ENCODE assay signal across 8 mouse cellular contexts in the genomic region with DNA sequence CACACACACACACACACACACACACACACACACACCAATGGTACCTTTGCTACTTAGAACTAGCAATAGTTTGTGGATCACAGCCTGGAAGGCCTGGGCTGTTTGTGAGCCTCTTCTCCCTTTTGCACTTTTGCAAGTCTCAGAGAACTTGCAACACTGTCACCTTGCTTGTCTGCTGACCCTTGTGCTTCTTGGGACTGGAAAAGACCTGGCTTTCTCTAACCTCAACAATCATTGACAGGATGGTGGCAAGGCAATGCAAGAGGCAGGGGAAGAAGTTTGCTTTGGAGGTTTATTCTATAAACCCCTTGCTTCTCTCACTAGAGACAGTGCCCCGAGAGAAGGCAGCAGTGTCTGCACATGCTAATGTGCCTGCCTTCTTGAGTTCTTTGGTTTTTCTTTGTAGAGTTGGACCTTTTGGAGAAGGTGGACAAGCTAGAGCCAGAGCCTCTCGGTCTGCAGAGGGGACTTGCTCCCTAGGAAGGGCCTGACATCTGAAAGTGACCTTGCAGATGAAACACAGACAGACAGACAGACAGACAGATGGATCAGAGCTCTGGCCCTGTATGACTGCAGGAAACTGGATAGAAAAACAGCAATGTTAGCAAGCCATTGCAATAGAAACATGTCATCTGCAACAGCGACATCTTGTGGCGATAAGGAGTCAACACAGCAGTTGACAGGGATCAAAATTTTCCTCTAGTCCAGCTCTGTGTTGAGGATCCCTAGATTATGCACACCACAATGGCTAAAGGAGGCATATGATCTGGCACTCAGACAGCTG.
DNase-seq lines count a peak whose midpoint lies in the region; ATAC-seq and TF ChIP-seq lines count a peak whose summit lies in the region.

No protein-coding gene starts in this region.

- no peak for TF ChIP-seq POLR2A in kidney, adult 2 months (IDR thresholded peaks at IDR 0.05; ENCODE audit: low read depth, low read length)
- no peak for TF ChIP-seq POLR2A in limb, embryonic 14.5 days (IDR thresholded peaks at IDR 0.05; ENCODE audit: borderline replicate concordance, extremely low read depth, insufficient read depth, insufficient read length)

- H3K27ac ChIP-seq in heart, embryonic 16.5 days (ENCODE audit: low read length), result no peak overlapping the region
- H3K27ac ChIP-seq in forebrain, embryonic 13.5 days, result no peak overlapping the region
- H3K27ac ChIP-seq in kidney, adult 2 months (ENCODE audit: insufficient read depth, low read depth, low read length), result 0 out of 2 replicates have a peak overlapping the region, but pooled peaks have one; percentile 28
- H3K27ac ChIP-seq in limb, embryonic 14.5 days (replicated peaks; ENCODE audit: low read depth, low read length), result no peak overlapping the region
- H3K27ac ChIP-seq in neural tube, embryonic 12.5 days, result no peak overlapping the region

- H3K36me3 ChIP-seq in heart, embryonic 16.5 days (ENCODE audit: control insufficient read depth, insufficient read depth), result no peaks in the 10 kb centered on the region
- no peaks in the 10 kb centered on the region for H3K36me3 ChIP-seq in forebrain, embryonic 13.5 days (ENCODE audit: poor library complexity, severe bottlenecking)
- H3K36me3 ChIP-seq in kidney, adult 2 months (ENCODE audit: control insufficient read depth, insufficient read depth, low read length), result no peaks in the 10 kb centered on the region
- no peaks in the 10 kb centered on the region for H3K36me3 ChIP-seq in limb, embryonic 14.5 days (ENCODE audit: control insufficient read depth, insufficient read depth, low read length)
- no peaks in the 10 kb centered on the region for H3K36me3 ChIP-seq in neural tube, embryonic 12.5 days

- no peak for DNase-seq in heart, adult 8-10 months (ENCODE audit: low spot score)
- DNase-seq in c-Kit-negative CD71-positive TER-119-positive erythroid progenitor cells, embryonic 14.5 days (ENCODE audit: low read depth, low spot score), result peak; percentile 1
- peak; percentile 80 for DNase-seq in kidney, adult 2 months
- DNase-seq in limb, embryonic 14.5 days (ENCODE audit: low spot score), result peak; percentile 75

- H3K27me3 ChIP-seq in heart, embryonic 16.5 days (ENCODE audit: control insufficient read depth, insufficient read depth, low read length), result no peaks in the 10 kb centered on the region
- no peaks in the 10 kb centered on the region for H3K27me3 ChIP-seq in forebrain, embryonic 13.5 days
- H3K27me3 ChIP-seq in kidney, adult 2 months (replicated peaks; ENCODE audit: control insufficient read depth, insufficient read depth, low read length), result no peaks in the 10 kb centered on the region; the same call in 1 of the 2 replicates
- H3K27me3 ChIP-seq in limb, embryonic 14.5 days (ENCODE audit: control insufficient read depth, insufficient read depth, low read length), result no peaks in the 10 kb centered on the region
- H3K27me3 ChIP-seq in neural tube, embryonic 12.5 days (replicated peaks), result no peaks in the 10 kb centered on the region

- no peak overlapping the region for H3K9ac ChIP-seq in heart, embryonic 16.5 days (ENCODE audit: low read length)
- no peak overlapping the region for H3K9ac ChIP-seq in forebrain, embryonic 13.5 days
- H3K9ac ChIP-seq in limb, embryonic 14.5 days (ENCODE audit: low read depth, low read length, severe bottlenecking), result no peak overlapping the region
- no peak overlapping the region for H3K9ac ChIP-seq in neural tube, embryonic 12.5 days

- WGBS in heart, embryonic 16.5 days, result 28% methylated on average over 4 of the region's 4 CpGs
- WGBS in forebrain, embryonic 13.5 days, result 33% methylated on average over 4 of the region's 4 CpGs
- WGBS in kidney, adult 2 months, result 19% methylated on average over 4 of the region's 4 CpGs
- WGBS in limb, embryonic 14.5 days, result 32% methylated on average over 4 of the region's 4 CpGs
- WGBS in neural tube, embryonic 12.5 days, result 27% methylated on average over 4 of the region's 4 CpGs

- no peak overlapping the region for H3K4me3 ChIP-seq in heart, embryonic 16.5 days (ENCODE audit: low read length)
- no peak overlapping the region for H3K4me3 ChIP-seq in forebrain, embryonic 13.5 days
- no peak overlapping the region for H3K4me3 ChIP-seq in kidney, adult 2 months (ENCODE audit: insufficient read depth, low read depth, low read length)
- no peak overlapping the region for H3K4me3 ChIP-seq in limb, embryonic 14.5 days (replicated peaks; ENCODE audit: low read length)
- H3K4me3 ChIP-seq in neural tube, embryonic 12.5 days, result no peak overlapping the region

- peak; percentile 46 for TF ChIP-seq CTCF in kidney, adult 2 months (conservative IDR thresholded peaks at IDR 0.05; ENCODE audit: insufficient read depth, insufficient read length, low read depth, low read length)

- no peaks in the 10 kb centered on the region for H3K9me3 ChIP-seq in heart, embryonic 16.5 days (replicated peaks; ENCODE audit: control insufficient read depth, low read length)
- no peaks in the 10 kb centered on the region for H3K9me3 ChIP-seq in forebrain, embryonic 13.5 days (replicated peaks)
- H3K9me3 ChIP-seq in limb, embryonic 14.5 days (ENCODE audit: control insufficient read depth, low read length), result no peaks in the 10 kb centered on the region
- no peaks in the 10 kb centered on the region for H3K9me3 ChIP-seq in neural tube, embryonic 12.5 days

- no peak overlapping the region for H3K4me2 ChIP-seq in heart, embryonic 16.5 days (ENCODE audit: low read depth, low read length)
- H3K4me2 ChIP-seq in forebrain, embryonic 13.5 days, result no peak overlapping the region
- H3K4me2 ChIP-seq in limb, embryonic 14.5 days (replicated peaks; ENCODE audit: low read depth, low read length, severe bottlenecking), result no peak overlapping the region
- H3K4me2 ChIP-seq in neural tube, embryonic 12.5 days (replicated peaks), result no peak overlapping the region

- no peaks in the 10 kb centered on the region for H3K4me1 ChIP-seq in heart, embryonic 16.5 days (ENCODE audit: control insufficient read depth, insufficient read depth, low read length)
- no peaks in the 10 kb centered on the region for H3K4me1 ChIP-seq in forebrain, embryonic 13.5 days
- peaks cover 4% of the 10 kb centered on the region; the same call in 1 of the 2 replicates for H3K4me1 ChIP-seq in kidney, adult 2 months (ENCODE audit: control insufficient read depth, insufficient read depth, low read length)
- no peaks in the 10 kb centered on the region for H3K4me1 ChIP-seq in limb, embryonic 14.5 days (ENCODE audit: control insufficient read depth, insufficient read depth, low read length)
- H3K4me1 ChIP-seq in neural tube, embryonic 12.5 days, result no peaks in the 10 kb centered on the region

- 0 out of 2 replicates have a peak, but pooled peaks have one; percentile 32 for ATAC-seq in heart, embryonic 16.5 days (replicated peaks; ENCODE audit: extremely low read depth, insufficient read depth, low FRiP score)
- peak; percentile 85 for ATAC-seq in forebrain, embryonic 13.5 days
- peak; percentile 44; the same call in 1 of the 2 replicates for ATAC-seq in limb, embryonic 14.5 days (ENCODE audit: low FRiP score, low read depth)
- peak; percentile 76 for ATAC-seq in neural tube, embryonic 12.5 days (ENCODE audit: low FRiP score, low read depth)
- ATAC-seq in erythroid progenitor cell, adult 5-6 weeks (replicated peaks; ENCODE audit: low FRiP score, poor library complexity, severe bottlenecking), result no peak
